Mouse (Mus musculus) heart, postnatal 0 days (tissue): ENCODE measurements around the gene Ufm1. TPM values are rescaled to one million over a fixed set of nuclear protein-coding genes. Genes with fewer than 3 reads are reported as not detected.

Experiments
- ATAC-seq: fragments of 200-750 bp; cut with Nextera tagmentation; 2 replicates; pipeline ENCODE4 v1.8.0; 2017; ENCODE audit warnings: low read depth, moderate number of reproducible peaks, moderate library complexity; ENCODE audit not compliant: insufficient read depth
- DNase-seq: peaks from one replicate; pipeline ENCODE4 v3.0.0-alpha.2; 2016; ENCODE audit warnings: low spot score
- H3K27ac ChIP-seq: fragments of 300-500 bp; sonication (generic); 2 replicates; pipeline ENCODE4 v1.5.1; 2014; ENCODE audit warnings: low read depth, mild to moderate bottlenecking
- H3K27me3 ChIP-seq: fragments of 300-500 bp; sonication (generic); 2 replicates; pipeline ENCODE4 v1.6.1; 2014; ENCODE audit warnings: low read length, mixed read lengths; ENCODE audit not compliant: control insufficient read depth, insufficient read depth
- H3K36me3 ChIP-seq: fragments of 300-500 bp; sonication (generic); replicated peaks from 2 replicates; pipeline ENCODE4 v1.6.1; 2014; ENCODE audit warnings: low read length, mixed read lengths; ENCODE audit not compliant: control insufficient read depth, insufficient read depth
- H3K4me1 ChIP-seq: fragments of 300-500 bp; sonication (generic); 2 replicates; pipeline ENCODE4 v1.6.1; 2014; ENCODE audit warnings: antibody characterized with exemption; ENCODE audit not compliant: control insufficient read depth, insufficient read depth
- H3K4me2 ChIP-seq: fragments of 300-500 bp; sonication (generic); 2 replicates; pipeline ENCODE4 v1.6.1; 2014; ENCODE audit warnings: low read depth, mild to moderate bottlenecking, low read length, moderate library complexity
- H3K4me3 ChIP-seq: fragments of 300-500 bp; sonication (generic); 2 replicates; pipeline ENCODE4 v1.5.1; 2014; ENCODE audit warnings: low read depth, low read length
- H3K9ac ChIP-seq: fragments of 300-500 bp; sonication (generic); replicated peaks from 2 replicates; pipeline ENCODE4 v1.6.1; 2014; ENCODE audit warnings: low read depth, low read length, mixed read lengths
- H3K9me3 ChIP-seq: fragments of 300-500 bp; sonication (generic); replicated peaks from 2 replicates; pipeline ENCODE4 v1.6.1; 2016; ENCODE audit warnings: low read length; ENCODE audit not compliant: control insufficient read depth
- CTCF ChIP-seq: IDR thresholded peaks from 2 replicates; pipeline ENCODE4 v1.5.1; 2016; ENCODE audit warnings: antibody characterized with exemption, control low read depth, low read depth
- EP300 ChIP-seq: IDR thresholded peaks from 2 replicates; pipeline ENCODE4 v1.6.1; 2016; ENCODE audit warnings: antibody characterized with exemption, low read depth
- WGBS: fragments of 180-500 bp; shearing (Covaris S2); extraction: QIAGEN DNeasy Blood & Tissue Kit; methylation state at CpG from one replicate; pipeline ENCODE4 v1.1.7; 2014; 5-methylcytosine and 5-hydroxymethylcytosine counted together
- polyA plus RNA-seq: library from polyadenylated mRNA; unstranded; fragments of >200 nt; fragmentation: Nextera tagmentation; extraction: Ambion mirVana; gene quantifications from 2 replicates; pipeline ENCODE4 v1.2.1, GENCODE M21; 2015
- total RNA-seq: library from RNA; depleted of rRNA; stranded (reverse); fragments of >200 nt; gene quantifications from 2 replicates; pipeline ENCODE4 v1.2.3, GENCODE M21; 2014; ENCODE audit warnings: low replicate concordance

Gene Ufm1
- total and polyA plus RNA-seq, 2 experiments from 2014 or later, result 8.0 to 65.6 TPM

DNA sequence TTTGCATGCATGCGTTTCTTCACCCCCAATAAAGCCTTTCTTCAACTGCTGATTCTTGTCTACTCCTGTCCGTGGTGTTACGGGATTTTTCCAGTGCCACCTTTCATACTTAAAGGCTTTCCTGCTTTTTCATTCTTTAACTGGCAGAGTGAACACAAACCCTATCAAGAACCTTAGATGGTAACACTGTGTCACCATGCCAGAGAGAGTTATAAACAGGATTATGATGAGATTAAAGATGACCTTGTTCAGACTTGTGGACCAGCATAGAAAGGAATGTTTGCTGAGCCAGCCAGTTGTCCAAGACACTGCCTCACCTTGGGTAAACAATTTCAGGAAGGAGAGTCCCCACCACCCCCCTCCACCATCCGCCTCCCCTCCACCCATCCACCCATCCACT is 4.6 kb upstream of the Ufm1 start:
- no peak overlapping the region for H3K9ac ChIP-seq
- H3K27me3 ChIP-seq, result no peaks in the 10 kb centered on the region
- no peak overlapping the region for H3K27ac ChIP-seq
- H3K4me3 ChIP-seq, result no peak overlapping the region
- H3K36me3 ChIP-seq, result no peaks in the 10 kb centered on the region
- no peak for TF ChIP-seq EP300
- TF ChIP-seq CTCF, result no peak
- no peak overlapping the region for H3K4me2 ChIP-seq
- no peaks in the 10 kb centered on the region for H3K4me1 ChIP-seq
- H3K9me3 ChIP-seq, result no peaks in the 10 kb centered on the region
- ATAC-seq, result no peak
- 75% methylated on average over 4 of the region's 4 CpGs for WGBS
- no peak for DNase-seq

DNA sequence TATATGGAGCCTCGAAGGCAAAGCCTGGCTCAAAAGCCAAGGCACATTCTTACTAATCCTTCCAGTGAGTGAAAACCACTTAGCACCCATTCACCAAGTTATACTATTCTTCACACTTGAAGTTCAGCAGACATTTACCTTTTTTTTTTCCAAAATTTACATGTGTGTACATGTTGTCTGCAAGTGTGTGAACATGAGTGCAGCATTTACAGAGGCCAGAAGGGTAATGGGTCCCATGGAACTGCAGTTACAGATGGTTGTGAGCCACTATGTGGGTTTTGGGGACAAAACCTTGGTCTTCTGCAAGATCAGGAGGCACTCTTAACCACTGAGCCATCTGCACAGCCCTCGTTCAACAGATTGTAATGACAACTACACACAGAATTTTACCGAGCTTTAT is 8.8 kb downstream of the Ufm1 start:
- H3K36me3 ChIP-seq, result peaks cover 36% of the 10 kb centered on the region
- no peaks in the 10 kb centered on the region for H3K9me3 ChIP-seq
- no peaks in the 10 kb centered on the region for H3K27me3 ChIP-seq
- no peaks in the 10 kb centered on the region for H3K4me1 ChIP-seq
- H3K4me3 ChIP-seq, result no peak overlapping the region
- WGBS, result 89% methylated on average over 3 of the region's 3 CpGs
- H3K27ac ChIP-seq, result no peak overlapping the region
- TF ChIP-seq EP300 (no peak), CTCF (no peak)
- H3K9ac ChIP-seq, result no peak overlapping the region
- H3K4me2 ChIP-seq, result no peak overlapping the region
- DNase-seq (no peak), ATAC-seq (no peak)

DNA sequence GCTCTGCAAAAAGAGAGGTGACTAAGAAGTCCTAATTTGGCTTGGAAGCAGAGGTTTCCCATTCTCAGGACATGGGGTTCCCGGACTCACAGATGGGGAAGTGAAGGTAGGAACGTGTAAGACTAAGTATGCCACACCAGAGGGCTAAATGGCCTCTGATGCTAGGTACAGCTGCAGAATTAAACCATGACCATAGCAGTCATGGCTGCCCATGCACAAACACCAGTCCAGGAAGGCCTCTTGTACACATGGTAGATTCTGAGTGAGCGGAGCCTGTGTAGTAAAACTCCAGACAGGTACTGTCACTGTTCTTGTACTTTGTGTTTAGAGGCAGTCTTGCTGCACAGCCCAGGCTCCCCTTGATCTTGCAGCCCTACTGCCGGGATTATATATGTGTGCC is 9.4 kb downstream of the Ufm1 start:
- no peaks in the 10 kb centered on the region for H3K4me1 ChIP-seq
- H3K36me3 ChIP-seq, result peaks cover 31% of the 10 kb centered on the region
- H3K9ac ChIP-seq, result no peak overlapping the region
- H3K27me3 ChIP-seq, result no peaks in the 10 kb centered on the region
- no peaks in the 10 kb centered on the region for H3K9me3 ChIP-seq
- DNase-seq (no peak), ATAC-seq (no peak)
- no peak overlapping the region for H3K4me2 ChIP-seq
- TF ChIP-seq CTCF (no peak), EP300 (no peak)
- no peak overlapping the region for H3K27ac ChIP-seq
- 85% methylated on average over 4 of the region's 4 CpGs for WGBS
- H3K4me3 ChIP-seq, result no peak overlapping the region

DNA sequence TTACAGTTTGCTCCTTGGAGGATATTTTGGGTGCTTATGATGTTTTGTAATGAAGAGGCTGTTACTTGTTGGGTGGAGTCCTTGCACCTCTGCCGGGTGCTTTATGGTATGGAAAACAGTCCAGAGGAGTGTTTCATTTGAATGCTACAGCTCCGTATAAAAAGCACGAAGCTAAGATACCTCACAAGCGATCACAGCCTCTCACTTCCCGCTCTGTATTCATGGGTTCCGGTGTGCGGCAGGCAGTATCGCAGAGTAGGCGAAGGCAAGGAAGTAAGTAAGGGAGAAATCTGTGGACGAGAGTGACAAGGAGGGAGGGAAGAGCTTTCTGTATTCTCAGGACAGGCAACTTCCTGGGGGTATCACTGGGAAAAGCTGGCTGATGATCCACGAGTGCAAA is 15.4 kb downstream of the Ufm1 start:
- Histone ChIP-seq H3K4me1 (no peaks in the 10 kb centered on the region), H3K4me3 (no peak overlapping the region), H3K36me3 (no peaks in the 10 kb centered on the region), H3K9me3 (no peaks in the 10 kb centered on the region), H3K27me3 (no peaks in the 10 kb centered on the region), H3K27ac (no peak overlapping the region), H3K4me2 (no peak overlapping the region), H3K9ac (no peak overlapping the region)
- ATAC-seq (no peak), DNase-seq (no peak)
- 71% methylated on average over 11 of the region's 11 CpGs for WGBS
- no peak for TF ChIP-seq CTCF
- TF ChIP-seq EP300, result no peak

DNA sequence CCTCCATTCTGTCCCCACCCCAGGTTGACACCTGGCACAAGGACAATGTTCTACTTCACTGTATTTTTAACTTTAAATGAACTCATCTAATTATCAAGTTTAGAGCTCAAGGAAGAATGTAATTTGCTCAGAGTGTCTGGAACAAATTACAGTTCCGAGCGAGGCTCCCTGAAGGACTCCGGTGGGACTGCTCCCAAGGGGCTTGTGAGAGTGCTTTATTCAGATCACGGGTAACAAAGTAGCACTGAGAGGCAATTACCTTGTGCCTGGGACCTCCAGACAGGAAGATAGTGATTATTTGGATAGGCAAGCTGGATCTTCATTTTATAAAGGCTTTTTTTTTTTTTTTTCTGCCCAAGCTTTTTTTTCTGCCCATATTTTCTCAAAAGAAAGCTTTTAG is 15.9 kb downstream of the Ufm1 start:
- DNase-seq (no peak), ATAC-seq (no peak)
- H3K4me3 ChIP-seq, result no peak overlapping the region
- no peak overlapping the region for H3K9ac ChIP-seq
- H3K4me1 ChIP-seq, result no peaks in the 10 kb centered on the region
- no peaks in the 10 kb centered on the region for H3K36me3 ChIP-seq
- no peaks in the 10 kb centered on the region for H3K27me3 ChIP-seq
- TF ChIP-seq CTCF (no peak), EP300 (no peak)
- H3K27ac ChIP-seq, result no peak overlapping the region
- H3K9me3 ChIP-seq, result no peaks in the 10 kb centered on the region
- H3K4me2 ChIP-seq, result no peak overlapping the region
- 73% methylated on average over 4 of the region's 4 CpGs for WGBS

DNA sequence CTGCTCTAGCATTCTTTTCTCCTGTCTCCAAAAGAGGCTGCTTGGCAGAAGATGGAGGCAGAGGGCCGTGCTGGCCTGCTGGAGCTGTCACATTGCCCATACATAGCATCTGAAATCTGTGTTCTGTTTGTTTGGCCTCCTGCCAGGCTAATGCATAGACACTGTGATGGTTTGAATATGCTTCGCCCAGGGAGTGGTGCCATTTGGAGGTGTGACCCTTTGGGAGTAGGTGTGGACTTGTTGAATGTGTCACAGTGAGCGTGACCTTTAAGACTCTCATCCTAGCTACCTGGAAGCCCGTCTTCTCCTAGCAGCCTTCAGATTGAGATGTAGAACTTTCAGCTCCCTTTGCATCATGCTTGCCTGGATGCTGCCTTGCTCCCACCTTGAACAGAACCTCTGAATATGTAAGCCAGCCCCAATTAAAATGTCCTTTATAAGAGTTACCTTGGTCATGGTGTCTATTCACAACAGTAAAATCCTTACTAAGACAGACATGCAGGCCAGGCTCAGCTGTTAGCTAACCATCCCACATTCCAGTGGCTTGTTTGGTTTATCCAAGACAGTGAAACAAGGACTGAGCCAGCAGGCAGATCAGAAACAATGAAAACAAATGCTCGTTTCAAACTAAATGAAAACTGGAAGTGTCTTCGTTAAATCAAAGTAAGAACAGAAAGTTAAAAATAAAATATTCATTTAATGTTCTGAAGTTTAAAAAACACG is 17.3 kb downstream of the Ufm1 start:
- H3K4me2 ChIP-seq, result no peak overlapping the region
- no peak overlapping the region for H3K9ac ChIP-seq
- TF ChIP-seq CTCF (no peak), EP300 (no peak)
- no peak overlapping the region for H3K4me3 ChIP-seq
- no peaks in the 10 kb centered on the region for H3K4me1 ChIP-seq
- no peak for DNase-seq
- WGBS, result 63% methylated on average over 7 of the region's 7 CpGs
- no peaks in the 10 kb centered on the region for H3K27me3 ChIP-seq
- no peaks in the 10 kb centered on the region for H3K9me3 ChIP-seq
- no peaks in the 10 kb centered on the region for H3K36me3 ChIP-seq
- no peak overlapping the region for H3K27ac ChIP-seq
- ATAC-seq, result no peak
